Mouse (Mus musculus): ENCODE data around the gene Taf11. TPM values are rescaled to one million over a fixed set of nuclear protein-coding genes. Genes with fewer than 3 reads are reported as not detected.

Taf11 gene
- total and polyA plus RNA-seq, 2 experiments from 2014 or later = 22.9 to 60.6 TPM

- ATAC-seq (no peak), DNase-seq (no peak)
- Histone ChIP-seq H3K4me2 (ENCODE audit: low read depth) (no peak overlapping the region), H3K9me3 (ENCODE audit: low read length) (no peaks in the 10 kb centered on the region), H3K36me3 (ENCODE audit: insufficient read depth) (no peaks in the 10 kb centered on the region; the same call in 1 of the 2 replicates), H3K9ac (no peak overlapping the region), H3K4me1 (ENCODE audit: insufficient read depth) (no peaks in the 10 kb centered on the region), H3K4me3 (ENCODE audit: low read depth, low read length) (no peak overlapping the region), H3K27me3 (ENCODE audit: insufficient read depth, low read length) (no peaks in the 10 kb centered on the region), H3K27ac (ENCODE audit: low read depth, low read length) (no peak overlapping the region)
- WGBS = 77% methylated on average over 5 of the region's 5 CpGs
- no peak for TF ChIP-seq CTCF (IDR thresholded peaks at IDR 0.05; ENCODE audit: low read depth)
Observed at GRCm38 (mm10) chr17:27874510-27874909, 35.1 kb downstream of the Taf11 start.

- H3K4me2 ChIP-seq (ENCODE audit: low read depth) = no peak overlapping the region
- H3K4me1 ChIP-seq (ENCODE audit: insufficient read depth) = no peaks in the 10 kb centered on the region
- no peaks in the 10 kb centered on the region for H3K9me3 ChIP-seq (ENCODE audit: low read length)
- TF ChIP-seq CTCF (IDR thresholded peaks at IDR 0.05; ENCODE audit: low read depth) = no peak
- H3K36me3 ChIP-seq (ENCODE audit: insufficient read depth) = no peaks in the 10 kb centered on the region
- H3K9ac ChIP-seq = no peak overlapping the region
- no peaks in the 10 kb centered on the region for H3K27me3 ChIP-seq (ENCODE audit: insufficient read depth, low read length)
- no peak overlapping the region for H3K27ac ChIP-seq (ENCODE audit: low read depth, low read length)
- ATAC-seq (no peak), DNase-seq (no peak)
- WGBS = 74% methylated on average over 3 of the region's 3 CpGs
- no peak overlapping the region for H3K4me3 ChIP-seq (ENCODE audit: low read depth, low read length)
Observed at GRCm38 (mm10) chr17:27873583-27873982, 36.1 kb downstream of the Taf11 start.

GRCm38 (mm10) chr17:27871851-27872250 lies 37.8 kb downstream of the Taf11 start:
- no peak for TF ChIP-seq CTCF (IDR thresholded peaks at IDR 0.05; ENCODE audit: low read depth)
- H3K4me2 ChIP-seq (ENCODE audit: low read depth) = no peak overlapping the region
- peak; percentile 73 for ATAC-seq
- no peak overlapping the region for H3K27ac ChIP-seq (ENCODE audit: low read depth, low read length)
- 51% methylated on average over 3 of the region's 3 CpGs for WGBS
- H3K9ac ChIP-seq = no peak overlapping the region
- H3K36me3 ChIP-seq (ENCODE audit: insufficient read depth) = no peaks in the 10 kb centered on the region
- H3K4me1 ChIP-seq (ENCODE audit: insufficient read depth) = no peaks in the 10 kb centered on the region
- DNase-seq = peak; percentile 65
- no peaks in the 10 kb centered on the region for H3K27me3 ChIP-seq (ENCODE audit: insufficient read depth, low read length)
- H3K4me3 ChIP-seq (ENCODE audit: low read depth, low read length) = no peak overlapping the region
- H3K9me3 ChIP-seq (ENCODE audit: low read length) = no peaks in the 10 kb centered on the region

GRCm38 (mm10) chr17:27866737-27867136 lies 42.9 kb downstream of the Taf11 start:
- H3K27me3 ChIP-seq (ENCODE audit: insufficient read depth, low read length) = no peaks in the 10 kb centered on the region
- DNase-seq = no peak
- no peak for TF ChIP-seq CTCF (IDR thresholded peaks at IDR 0.05; ENCODE audit: low read depth)
- no peak overlapping the region for H3K4me2 ChIP-seq (ENCODE audit: low read depth)
- ATAC-seq = no peak
- H3K9me3 ChIP-seq (ENCODE audit: low read length) = no peaks in the 10 kb centered on the region
- no peaks in the 10 kb centered on the region for H3K4me1 ChIP-seq (ENCODE audit: insufficient read depth)
- H3K36me3 ChIP-seq (ENCODE audit: insufficient read depth) = no peaks in the 10 kb centered on the region
- no peak overlapping the region for H3K27ac ChIP-seq (ENCODE audit: low read depth, low read length)
- H3K4me3 ChIP-seq (ENCODE audit: low read depth, low read length) = no peak overlapping the region
- 86% methylated on average over 4 of the region's 4 CpGs for WGBS
- no peak overlapping the region for H3K9ac ChIP-seq

GRCm38 (mm10) chr17:27865461-27865860 lies 44.2 kb downstream of the Taf11 start:
- TF ChIP-seq CTCF (IDR thresholded peaks at IDR 0.05; ENCODE audit: low read depth) = peak; percentile 35
- no peak overlapping the region for H3K4me3 ChIP-seq (ENCODE audit: low read depth, low read length)
- no peaks in the 10 kb centered on the region for H3K27me3 ChIP-seq (ENCODE audit: insufficient read depth, low read length)
- H3K9me3 ChIP-seq (ENCODE audit: low read length) = no peaks in the 10 kb centered on the region
- H3K9ac ChIP-seq = no peak overlapping the region
- no peak for DNase-seq
- H3K27ac ChIP-seq (ENCODE audit: low read depth, low read length) = no peak overlapping the region
- no peaks in the 10 kb centered on the region for H3K4me1 ChIP-seq (ENCODE audit: insufficient read depth)
- H3K4me2 ChIP-seq (ENCODE audit: low read depth) = no peak overlapping the region
- ATAC-seq = no peak
- H3K36me3 ChIP-seq (ENCODE audit: insufficient read depth) = no peaks in the 10 kb centered on the region
- 77% methylated on average over 2 of the region's 2 CpGs for WGBS

GRCm38 (mm10) chr17:27859131-27859530 lies 50.5 kb downstream of the Taf11 start:
- no peak for DNase-seq
- no peaks in the 10 kb centered on the region for H3K9me3 ChIP-seq (ENCODE audit: low read length)
- WGBS = 48% methylated on average over 2 of the region's 2 CpGs
- no peak for ATAC-seq
- no peak overlapping the region for H3K9ac ChIP-seq
- no peak for TF ChIP-seq CTCF (IDR thresholded peaks at IDR 0.05; ENCODE audit: low read depth)
- no peaks in the 10 kb centered on the region for H3K27me3 ChIP-seq (ENCODE audit: insufficient read depth, low read length)
- H3K27ac ChIP-seq (ENCODE audit: low read depth, low read length) = no peak overlapping the region
- H3K4me2 ChIP-seq (ENCODE audit: low read depth) = no peak overlapping the region
- no peak overlapping the region for H3K4me3 ChIP-seq (ENCODE audit: low read depth, low read length)
- no peaks in the 10 kb centered on the region; the same call in 1 of the 2 replicates for H3K36me3 ChIP-seq (ENCODE audit: insufficient read depth)
- peaks cover 17% of the 10 kb centered on the region for H3K4me1 ChIP-seq (ENCODE audit: insufficient read depth)

GRCm38 (mm10) chr17:27857649-27858475 lies 51.8 kb downstream of the Taf11 start:
- Histone ChIP-seq H3K27ac (ENCODE audit: low read depth, low read length) (no peak overlapping the region), H3K36me3 (ENCODE audit: insufficient read depth) (peaks cover 4% of the 10 kb centered on the region), H3K9ac (peak overlapping the region; percentile 83), H3K9me3 (ENCODE audit: low read length) (no peaks in the 10 kb centered on the region), H3K4me3 (ENCODE audit: low read depth, low read length) (peak overlapping the region; percentile 88), H3K27me3 (ENCODE audit: insufficient read depth, low read length) (no peaks in the 10 kb centered on the region), H3K4me1 (ENCODE audit: insufficient read depth) (peaks cover 17% of the 10 kb centered on the region), H3K4me2 (ENCODE audit: low read depth) (peak overlapping the region; percentile 85)
- ATAC-seq (no peak), DNase-seq (no peak)
- WGBS = 63% methylated on average over 11 of the region's 11 CpGs
- no peak for TF ChIP-seq CTCF (IDR thresholded peaks at IDR 0.05; ENCODE audit: low read depth)
